Mouse (Mus musculus) gastrocnemius, postnatal 4 days (tissue): ENCODE data around the gene Naa35. TPM values are rescaled to one million over a fixed set of nuclear protein-coding genes. Genes with fewer than 3 reads are reported as not detected.

Experiments used
- DNase-seq, 2 experiments: peaks; one replicate each; pipeline ENCODE4 v3.0.0; 2021 to 2022; ENCODE audit warnings: low spot score in 2 of 2, mixed read lengths in 2 of 2
- total RNA-seq, 2 experiments: library from RNA; stranded (reverse); gene quantifications; 2 replicates each; pipeline ENCODE4 v1.2.3; 2021

Naa35 gene
- total RNA-seq, 2 experiments from 2014 or later = 53.3 to 57.8 TPM

DNA sequence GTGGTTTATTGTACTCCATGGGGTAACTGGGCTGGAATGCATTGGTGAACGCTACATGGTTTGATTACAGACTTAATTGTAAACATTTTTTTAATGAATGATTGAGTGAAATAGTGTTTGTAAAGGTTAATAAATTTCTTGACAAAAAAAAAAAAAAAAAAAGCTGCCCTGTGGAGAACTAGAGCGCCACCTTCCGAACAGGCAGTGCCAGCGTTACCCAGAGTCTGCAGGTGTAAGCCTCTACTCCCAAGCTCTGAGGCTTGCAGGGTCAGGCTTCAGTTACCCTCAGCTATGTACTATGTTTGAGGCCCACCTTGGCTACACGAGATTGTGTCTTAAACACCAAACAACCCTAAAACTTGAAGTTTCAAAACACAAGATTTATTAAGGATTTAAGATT is 49.6 kb downstream of the Naa35 start:
- no peak for DNase-seq

DNA sequence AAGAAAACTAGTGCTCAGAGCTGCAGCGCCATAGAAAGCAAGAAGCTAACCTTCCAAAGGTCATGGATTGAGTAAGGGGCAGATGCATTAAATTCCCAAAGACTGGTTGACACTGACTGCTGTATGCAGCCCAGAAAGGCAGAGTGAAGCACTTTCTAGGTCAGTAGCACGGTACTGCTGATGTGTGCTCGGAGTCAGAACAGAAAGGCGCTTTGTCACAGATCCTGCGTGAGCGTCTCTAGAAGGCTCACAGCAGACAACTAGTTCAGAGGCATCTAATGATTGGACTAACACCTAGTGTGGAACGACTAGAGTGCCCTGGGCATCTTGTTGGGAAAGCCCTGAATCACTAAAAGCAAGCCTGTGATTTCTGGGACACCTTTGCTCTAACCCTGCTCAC is 52.7 kb downstream of the Naa35 start:
- no peak for DNase-seq

DNA sequence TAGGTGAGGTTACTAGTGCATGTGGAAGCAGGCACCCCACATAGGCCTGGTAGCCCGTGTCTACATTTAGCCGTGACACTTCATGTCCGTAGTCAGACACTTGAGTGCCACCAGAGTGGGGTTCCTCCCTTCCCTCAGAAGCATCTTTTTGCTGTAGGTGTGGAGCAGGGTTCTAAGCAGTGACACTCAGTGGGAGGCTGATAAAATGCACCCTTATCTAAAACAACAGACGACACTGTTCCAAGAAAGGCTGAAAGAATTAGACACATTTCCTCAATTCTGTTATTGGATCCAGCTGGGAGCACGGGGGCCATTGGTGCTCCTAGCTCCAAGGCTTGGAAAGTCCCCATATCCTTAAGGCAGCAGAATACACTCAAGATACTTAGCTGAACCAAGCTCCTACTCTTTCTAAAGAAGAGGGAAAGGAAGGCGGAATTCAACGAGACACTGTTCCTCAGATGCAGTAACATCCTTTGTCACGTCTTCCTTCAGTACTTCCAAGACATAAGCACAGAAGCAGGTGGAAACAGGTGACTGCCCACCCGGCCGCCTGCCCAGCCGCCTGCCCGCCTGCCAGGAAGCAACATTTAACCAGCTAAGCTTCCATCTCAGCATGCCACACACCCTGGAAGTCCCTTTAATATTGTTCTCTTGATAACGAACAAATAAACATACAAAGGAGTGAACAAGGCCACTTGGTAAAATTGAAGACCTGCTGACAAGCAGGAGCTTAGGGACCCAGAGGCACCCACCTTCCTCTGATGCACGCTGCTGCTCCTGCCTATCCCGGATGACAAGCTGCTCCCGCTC is 54.5 kb downstream of the Naa35 start:
- no peak for DNase-seq

DNA sequence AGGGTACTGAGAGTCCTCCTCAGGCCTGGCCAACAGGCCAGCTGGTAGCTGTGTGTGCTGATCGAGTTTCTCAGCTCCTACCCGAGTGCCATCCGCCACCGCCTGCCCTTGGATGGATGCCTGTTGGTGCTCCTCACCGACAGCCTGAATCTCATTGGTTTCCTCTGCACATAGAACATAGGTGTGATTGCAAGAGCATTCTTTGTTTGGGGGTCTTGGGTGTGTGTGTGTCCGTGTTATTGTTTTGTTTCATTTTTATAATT is 55.0 kb downstream of the Naa35 start:
- no peak for DNase-seq

DNA sequence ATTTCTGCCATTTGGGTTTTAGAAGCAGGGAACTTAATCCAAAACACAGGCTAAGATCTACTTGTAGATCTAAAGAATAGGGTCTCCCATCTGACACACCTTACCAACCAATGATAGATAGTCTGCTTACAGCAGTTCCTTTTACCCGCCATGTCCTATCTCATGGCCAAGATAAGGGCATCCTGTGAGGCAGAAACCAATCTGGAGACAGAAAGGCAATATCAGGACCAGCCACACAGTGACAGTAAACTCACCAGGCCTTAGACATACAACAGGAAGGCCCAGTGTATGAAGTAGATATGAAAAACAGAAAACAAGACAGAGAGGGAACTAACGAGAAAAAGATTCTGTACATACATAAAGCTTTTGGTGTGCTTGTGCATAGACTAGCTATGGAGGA is 57.8 kb downstream of the Naa35 start:
- no peak for DNase-seq

DNA sequence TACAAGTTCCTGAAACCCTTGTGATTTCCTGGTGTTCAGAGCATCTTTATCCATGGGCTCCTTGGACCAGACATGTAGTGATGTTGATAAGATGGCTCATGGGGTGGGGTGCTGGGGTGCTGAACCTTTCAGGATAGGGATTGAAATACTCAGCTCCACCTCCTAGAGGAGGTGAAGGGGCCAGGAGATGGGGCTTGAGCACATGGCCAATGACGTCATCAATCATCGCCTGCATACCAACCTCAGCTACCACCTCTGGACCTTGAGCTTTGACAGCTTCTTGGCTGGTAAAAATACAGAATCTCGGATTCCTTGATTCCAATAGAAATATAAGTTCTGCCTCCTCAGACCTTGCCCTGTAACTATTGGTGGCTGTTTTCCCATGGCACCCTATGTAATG is 60.4 kb downstream of the Naa35 start:
- no peak for DNase-seq

DNA sequence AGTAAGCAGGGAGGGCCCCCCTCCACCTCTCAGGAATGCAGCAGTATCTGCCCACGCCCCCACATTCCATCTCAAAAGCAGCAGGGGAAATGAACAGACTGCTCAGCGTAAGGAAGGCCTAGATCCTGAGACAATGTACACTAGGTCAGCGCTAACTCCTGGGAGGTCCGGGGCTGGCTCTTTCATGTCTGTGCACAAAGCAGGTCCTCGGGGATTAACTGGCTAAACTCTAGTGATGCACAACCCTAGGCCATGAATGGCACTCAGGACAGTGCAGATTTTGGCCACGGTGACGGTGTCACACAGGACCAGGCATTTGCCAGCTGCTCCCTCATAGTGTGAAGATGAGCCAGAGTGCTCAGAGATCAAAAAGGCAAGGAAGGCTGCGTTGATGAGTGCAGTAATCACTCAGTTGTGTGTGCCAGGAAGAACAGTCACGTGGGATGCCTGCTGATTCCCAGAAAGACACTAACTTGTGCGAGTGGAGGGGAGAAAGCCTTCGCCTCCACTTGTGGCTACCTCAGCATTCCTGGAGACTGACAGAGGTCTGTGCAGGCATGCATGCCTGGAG is 61.7 kb downstream of the Naa35 start:
- DNase-seq = no peak

DNA sequence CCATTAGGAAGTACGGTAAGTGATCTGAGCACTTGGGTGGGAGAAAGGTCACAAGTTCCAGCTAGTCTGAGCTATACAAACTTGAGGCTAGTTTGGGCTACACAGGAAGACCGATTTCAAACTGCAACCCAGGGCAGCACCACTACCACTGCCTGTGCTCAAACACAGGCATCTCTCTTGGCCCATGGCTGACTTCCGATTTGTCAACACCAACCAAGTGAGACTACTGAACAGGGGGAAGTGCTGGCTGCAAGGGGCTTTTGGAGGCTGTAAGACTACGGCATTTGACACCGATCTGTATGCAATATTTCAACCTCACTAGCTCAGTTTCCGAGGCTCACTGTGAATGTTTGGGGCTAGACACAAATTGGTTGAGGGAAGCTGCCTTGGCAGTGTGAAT is 62.4 kb downstream of the Naa35 start:
- DNase-seq = no peak

DNA sequence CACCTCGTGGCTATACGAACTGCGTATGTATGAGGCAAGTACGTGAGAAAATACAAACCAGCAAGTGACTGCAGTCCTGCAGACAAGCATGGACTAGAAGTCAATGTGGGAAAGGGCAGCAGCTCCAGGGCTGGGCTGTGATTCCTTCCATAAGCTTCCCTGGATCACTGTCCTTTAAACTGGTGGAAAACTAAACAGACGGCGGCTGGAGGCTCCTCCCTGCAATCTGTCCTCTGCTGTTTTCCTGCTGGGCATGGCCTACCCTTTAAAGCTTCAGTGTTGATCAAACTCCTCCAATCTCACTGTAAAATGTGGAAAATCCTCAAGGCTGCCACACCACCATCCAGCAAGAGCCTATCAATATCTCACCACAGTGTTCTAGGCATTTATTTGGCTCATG is 63.5 kb downstream of the Naa35 start:
- no peak for DNase-seq

DNA sequence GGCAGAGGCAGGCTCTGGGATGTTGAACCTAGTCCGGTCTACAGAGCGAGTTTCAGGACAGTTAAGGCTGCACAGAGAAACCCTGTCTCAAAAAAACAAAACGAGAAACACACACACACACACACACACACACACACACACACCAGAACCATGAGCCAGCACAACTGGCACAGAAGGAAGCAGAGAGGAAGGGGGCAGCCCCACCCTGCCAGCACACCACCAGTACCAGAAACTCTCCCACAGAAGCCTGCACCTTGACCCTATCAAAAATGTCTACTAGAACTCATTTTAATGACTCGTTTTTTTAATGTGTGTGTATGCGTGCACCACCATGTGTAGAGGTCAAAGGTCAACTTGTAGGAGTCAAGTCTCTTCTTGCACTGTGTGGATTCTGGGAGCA is 64.7 kb downstream of the Naa35 start:
- DNase-seq = no peak

DNA sequence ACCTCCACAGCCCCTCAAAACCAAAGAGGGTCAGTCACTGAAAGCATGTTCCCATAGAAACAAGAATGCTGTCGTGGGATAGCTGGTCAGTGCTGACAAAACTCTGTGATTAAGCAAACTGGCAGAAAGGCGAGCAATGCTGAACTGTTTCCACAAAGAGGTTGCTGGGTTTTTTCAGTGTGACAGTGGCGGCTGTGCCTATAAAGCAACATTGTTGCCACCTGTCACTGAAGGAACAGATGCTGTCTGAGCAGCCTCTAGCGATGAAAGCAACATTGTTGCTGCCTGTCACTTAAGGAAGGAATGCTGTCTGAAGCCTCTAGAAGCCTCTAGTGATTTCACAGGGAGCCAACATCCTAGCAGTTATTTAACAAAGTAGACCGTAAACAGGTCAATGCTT is 67.6 kb downstream of the Naa35 start:
- DNase-seq = no peak

DNA sequence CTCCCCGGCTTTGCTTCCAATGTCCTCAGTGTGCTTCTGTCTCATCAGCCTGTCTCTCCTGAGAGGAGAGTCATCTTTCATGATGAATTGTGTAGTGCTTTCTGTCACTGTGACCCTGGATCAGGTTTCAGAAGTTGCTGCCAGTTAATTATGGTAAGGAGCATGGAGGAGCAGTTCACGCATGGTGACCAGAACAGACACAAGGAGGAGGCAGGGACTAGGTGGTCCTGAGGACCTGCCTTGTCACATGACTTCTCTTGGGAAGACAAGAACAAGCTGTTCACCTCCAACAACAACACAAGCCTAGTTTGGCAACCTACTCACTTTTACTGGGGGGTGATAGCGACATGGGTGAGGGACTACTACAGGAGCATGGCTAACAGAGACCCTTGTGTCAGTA is 68.1 kb downstream of the Naa35 start:
- no peak for DNase-seq

DNA sequence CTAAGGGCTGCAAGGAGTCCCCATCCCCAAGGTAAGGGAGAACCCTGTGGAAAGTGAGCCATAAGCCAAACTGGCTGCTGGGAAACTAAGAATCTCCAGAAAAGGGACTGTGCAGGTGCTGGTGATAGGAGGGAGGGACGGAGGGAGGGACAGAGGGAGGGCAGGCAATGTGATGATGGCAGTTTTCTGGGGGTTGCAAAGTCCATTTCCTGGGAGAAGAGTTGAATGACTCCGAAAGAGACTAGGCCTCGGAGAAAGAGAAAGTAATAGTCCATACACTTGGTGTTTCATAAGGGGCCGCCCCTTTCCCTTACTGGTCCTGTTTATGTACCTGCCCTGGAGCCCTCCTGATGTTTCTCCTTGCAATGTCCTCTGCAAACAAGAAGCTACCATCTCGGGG is 69.4 kb downstream of the Naa35 start:
- DNase-seq = no peak

DNA sequence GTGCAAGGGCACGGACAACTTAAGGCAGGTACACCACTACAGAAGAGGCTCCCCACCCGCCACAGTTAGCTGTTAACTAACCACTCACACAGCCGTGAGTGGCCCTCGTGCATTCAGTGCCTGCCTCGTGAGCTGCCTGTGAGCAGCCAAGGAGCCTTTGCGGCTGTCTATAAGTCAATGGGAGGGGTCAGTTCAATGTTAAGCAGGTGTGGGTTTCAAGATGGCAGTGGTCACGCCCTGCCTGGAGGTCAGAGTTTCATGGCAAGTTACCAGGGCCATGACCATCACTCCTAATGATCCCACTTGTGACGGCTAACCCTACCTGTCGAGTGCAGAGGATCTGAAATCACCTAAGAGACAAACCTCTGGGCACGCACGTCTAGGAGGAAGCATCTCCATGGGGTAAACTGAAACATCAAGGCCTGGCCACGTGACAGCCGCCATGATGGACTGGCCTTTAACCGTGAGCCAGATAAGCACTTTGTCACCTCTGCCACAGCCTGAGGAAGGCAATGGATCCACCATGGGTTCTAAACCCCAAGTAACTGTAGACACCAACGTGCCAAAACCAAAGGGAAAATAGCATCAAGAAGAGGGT is 70.8 kb downstream of the Naa35 start:
- no peak for DNase-seq

DNA sequence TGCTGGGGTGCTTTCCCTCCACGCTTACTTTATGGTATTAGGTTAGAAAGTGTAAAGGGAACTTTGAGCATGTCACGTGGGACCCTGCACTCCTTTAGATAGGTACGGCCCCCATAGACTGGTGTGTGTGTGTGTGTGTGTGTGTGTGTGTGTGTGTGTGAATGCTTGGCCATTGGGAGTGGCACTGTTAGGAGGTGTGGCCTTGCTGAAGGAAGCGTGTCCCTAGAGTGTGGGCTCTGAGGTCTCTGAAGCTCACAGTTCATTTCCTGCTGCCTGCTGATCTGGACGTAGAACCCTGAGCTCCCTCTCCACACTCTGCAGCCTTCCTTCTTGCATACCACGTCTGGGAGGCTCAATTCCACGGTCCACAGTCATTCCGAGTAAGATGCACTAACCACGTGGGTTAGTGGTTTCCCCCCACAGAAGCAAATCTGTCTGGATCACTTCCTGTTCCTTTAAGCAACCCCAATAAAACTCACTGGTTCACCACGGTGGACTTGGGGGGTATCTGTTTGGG is 71.3 kb downstream of the Naa35 start:
- DNase-seq = no peak

DNA sequence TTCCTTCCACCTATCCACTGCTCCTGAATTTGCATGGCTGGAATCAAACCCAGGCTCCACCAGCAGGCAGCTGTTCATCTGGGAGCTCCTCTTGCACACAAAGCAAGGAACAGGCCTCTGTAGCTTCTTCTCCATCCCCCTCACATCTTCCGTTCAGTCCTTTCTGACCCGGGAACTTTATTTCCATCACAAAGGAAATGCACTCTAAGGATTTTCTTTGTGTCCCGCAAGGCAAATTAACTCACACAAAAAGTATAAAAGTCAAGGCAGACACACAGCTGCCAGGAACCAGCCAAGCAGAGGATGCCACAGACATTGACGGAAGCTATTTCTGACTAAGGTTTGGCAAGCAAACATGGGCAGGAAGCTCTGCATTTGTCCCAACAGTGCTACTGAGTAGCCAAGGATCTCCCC is 71.9 kb downstream of the Naa35 start:
- DNase-seq = no peak

DNA sequence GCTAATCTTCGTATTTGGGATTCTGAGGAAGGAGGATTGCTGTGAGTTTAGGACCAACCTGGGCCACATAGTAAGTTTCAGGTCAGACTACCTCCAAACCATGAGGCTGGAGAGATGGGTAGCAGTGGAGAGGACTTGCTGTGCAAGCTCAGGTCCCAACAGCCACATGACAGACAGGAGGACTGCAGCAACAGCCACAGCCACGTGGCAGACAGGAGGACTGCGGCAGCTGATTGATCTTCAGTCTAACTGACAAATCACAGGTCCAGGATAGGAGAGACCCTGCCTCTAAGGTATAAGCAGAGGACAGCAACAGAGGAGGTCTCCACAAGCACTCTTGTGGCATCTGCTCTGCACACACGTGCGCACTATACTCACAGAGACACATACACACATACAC is 72.7 kb downstream of the Naa35 start:
- DNase-seq = no peak

DNA sequence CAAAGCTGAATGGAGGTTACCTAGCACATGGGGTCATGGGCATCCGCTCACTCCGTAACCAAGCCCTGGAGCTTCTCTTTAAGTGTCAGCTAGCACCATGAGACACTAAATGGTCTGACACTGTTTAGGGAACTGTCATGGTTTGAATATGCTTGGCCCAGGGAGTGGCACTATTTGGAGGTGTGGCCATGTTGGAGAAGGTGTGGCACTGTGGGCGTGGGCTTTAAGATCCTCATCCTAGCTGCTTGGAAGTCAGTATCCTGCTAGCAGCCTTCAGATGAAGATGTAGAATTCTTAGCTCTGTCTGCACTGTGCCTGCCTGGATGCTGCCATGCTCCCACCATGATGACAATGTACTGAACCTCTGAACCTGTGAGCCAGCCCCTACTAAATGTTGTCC is 75.3 kb downstream of the Naa35 start:
- no peak for DNase-seq

DNA sequence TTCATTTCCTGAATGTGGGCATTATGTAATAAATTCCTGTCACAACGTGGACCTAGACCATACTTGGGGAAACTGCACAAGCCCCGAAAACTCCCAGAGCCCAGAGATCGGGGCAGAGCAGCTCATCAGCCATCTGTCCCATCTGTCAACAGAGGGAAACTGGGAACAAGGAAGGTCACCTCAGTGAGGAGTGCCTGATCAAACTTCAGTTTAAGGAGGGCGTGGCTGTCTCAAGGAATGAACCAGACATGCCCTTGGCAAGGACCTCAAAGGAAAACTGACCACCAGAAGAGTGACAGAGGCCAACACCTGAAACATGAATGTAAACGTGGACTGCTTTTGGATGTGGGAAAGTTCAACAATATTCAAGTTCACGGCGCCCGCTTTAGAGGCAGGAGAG is 76.3 kb downstream of the Naa35 start:
- DNase-seq = no peak

DNA sequence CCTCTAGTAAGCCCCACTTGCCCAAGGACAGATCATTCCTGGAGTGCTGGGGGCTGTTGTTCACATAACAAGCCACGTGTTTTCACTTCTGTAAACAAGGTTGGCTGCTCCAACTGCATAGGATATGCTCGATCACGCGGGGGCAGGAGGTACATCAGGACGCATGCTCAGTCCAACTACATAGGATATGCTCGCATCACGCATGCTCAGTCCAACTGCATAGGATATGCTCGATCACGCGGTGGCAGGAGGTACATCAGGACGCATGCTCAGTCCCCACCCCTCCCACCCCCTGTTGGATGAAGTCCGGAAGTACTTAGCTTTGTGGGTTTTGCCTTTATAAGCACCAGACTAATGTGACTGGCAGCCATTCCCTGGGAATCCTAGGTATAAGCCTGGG is 76.9 kb downstream of the Naa35 start:
- DNase-seq = no peak

DNA sequence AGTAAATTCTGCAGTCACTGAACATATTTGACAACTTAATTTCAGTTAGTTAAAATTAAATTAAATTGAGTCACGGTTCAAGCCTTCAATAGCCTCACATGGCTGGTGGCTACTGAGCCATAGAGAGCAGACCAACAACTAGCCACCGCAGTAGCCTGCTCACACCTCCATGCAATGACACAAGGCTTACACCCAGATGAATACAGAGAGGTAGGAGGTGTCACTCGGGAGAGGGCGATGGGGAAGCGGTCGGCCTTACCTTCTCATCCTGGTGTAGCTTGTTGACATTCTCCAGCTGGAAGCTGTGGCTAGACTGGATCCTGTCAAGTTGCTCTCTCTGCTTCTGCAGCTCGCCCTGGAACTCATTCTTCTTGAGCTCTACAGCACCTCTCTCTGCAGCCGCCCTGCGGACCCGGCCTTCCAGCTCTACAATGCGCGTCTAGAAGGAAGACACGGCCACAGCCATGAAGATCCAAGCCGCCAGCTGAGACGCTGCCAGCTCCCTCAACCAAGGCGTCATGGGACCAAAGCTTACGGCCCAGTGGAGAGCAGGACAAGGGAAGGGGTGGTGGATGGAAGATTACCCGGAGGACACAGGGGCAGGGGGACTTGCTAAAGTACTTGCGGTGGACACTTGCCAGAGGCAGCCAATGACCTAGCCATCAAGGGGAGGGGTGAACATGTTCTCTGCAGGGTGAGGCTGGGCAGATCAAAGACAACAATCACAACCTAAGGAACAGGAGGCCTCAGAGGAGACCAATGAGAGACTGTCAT is 79.1 kb downstream of the Naa35 start:
- DNase-seq = no peak

DNA sequence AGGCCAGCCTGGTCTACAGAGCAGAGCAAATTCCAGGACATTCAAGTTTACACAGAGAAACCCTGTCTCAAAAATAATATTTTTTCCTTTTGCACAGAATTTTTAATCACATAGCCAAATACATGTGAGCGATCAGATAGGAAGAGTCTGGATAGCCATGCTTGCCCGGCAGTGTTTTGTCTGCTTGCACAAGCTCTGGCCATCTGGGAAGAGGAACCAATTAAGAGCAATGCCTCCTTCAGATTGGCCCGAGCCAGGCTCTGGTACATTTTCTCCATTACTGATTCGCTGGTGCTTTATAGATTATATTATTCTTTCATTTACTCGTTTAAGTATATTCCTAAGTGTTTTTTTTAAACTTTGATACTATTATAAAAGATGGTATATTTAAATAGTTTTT is 82.7 kb downstream of the Naa35 start:
- no peak for DNase-seq
